10 mouse cellular contexts compared by ENCODE assay signal in genomic region chr8:28298896-28299793, GRCm38 (mm10).
DNase-seq lines count a peak whose midpoint lies in the region; ATAC-seq and TF ChIP-seq lines count a peak whose summit lies in the region.
"Had no signal": no experiment of that assay in that cellular context is flagged by ENCODE, and none has a peak within 500 bp of the region (broad histone marks: within the 10 kb centered on the region; RNA-seq: fewer than 3 reads in every experiment).

No protein-coding gene starts in this region.

- no peak overlapping the region for H3K9ac ChIP-seq in forebrain, embryonic 15.5 days (replicated peaks)
- no peak overlapping the region for H3K9ac ChIP-seq in ES-E14 (ENCODE audit: insufficient read depth, low read depth, low read length, poor library complexity, severe bottlenecking)
- H3K9ac ChIP-seq: liver, embryonic 15.5 days; stomach, embryonic 15.5 days had no signal

- peak; percentile 93 for ATAC-seq in forebrain, embryonic 15.5 days (replicated peaks)
- no peak for ATAC-seq in CD4-positive, CD25-positive, alpha-beta regulatory T cell, adult 4 months
- ATAC-seq in inflammation-experienced regulatory T-cells, adult 6 months, result no peak

- in situ Hi-C loops in ES-E14 (cut with MboI; ENCODE audit: low sequenced_read_pairs in 2 of 2, unreplicated experiment in 2 of 2), result no loop called here

- peaks cover 18% of the 10 kb centered on the region for H3K4me1 ChIP-seq in forebrain, embryonic 15.5 days
- H3K4me1 ChIP-seq in forebrain, embryonic 10.5 days, result no peaks in the 10 kb centered on the region
- H3K4me1 ChIP-seq in ES-E14 (ENCODE audit: control insufficient read depth in 2 of 2, insufficient read depth in 2 of 2, low read length in 2 of 2, poor library complexity in 1 of 2), result no peaks in the 10 kb centered on the region
- H3K4me1 ChIP-seq: liver, embryonic 15.5 days; stomach, embryonic 15.5 days had no signal

- H3K27ac ChIP-seq in forebrain, embryonic 15.5 days (replicated peaks), result peak overlapping the region; percentile 71
- no peak overlapping the region for H3K27ac ChIP-seq in forebrain, embryonic 10.5 days
- H3K27ac ChIP-seq in ES-E14 (ENCODE audit: insufficient read depth, low read depth, low read length, poor library complexity, severe bottlenecking), result no peak overlapping the region
- H3K27ac ChIP-seq: liver, embryonic 15.5 days; stomach, embryonic 15.5 days had no signal

- 36% methylated on average over 5 of the region's 5 CpGs for WGBS in forebrain, embryonic 15.5 days
- 87% methylated on average over 5 of the region's 5 CpGs for WGBS in forebrain, embryonic 10.5 days

- no peak overlapping the region for H3K4me3 ChIP-seq in forebrain, embryonic 15.5 days
- H3K4me3 ChIP-seq in forebrain, embryonic 10.5 days, result no peak overlapping the region
- no peak overlapping the region for H3K4me3 ChIP-seq in ES-E14 (ENCODE audit: insufficient read depth in 1 of 2, low read depth in 1 of 2, low read length in 2 of 2, poor library complexity in 1 of 2, severe bottlenecking in 1 of 2)
- H3K4me3 ChIP-seq: liver, embryonic 15.5 days; stomach, embryonic 15.5 days had no signal

- no peaks in the 10 kb centered on the region for H3K36me3 ChIP-seq in forebrain, embryonic 15.5 days
- no peaks in the 10 kb centered on the region for H3K36me3 ChIP-seq in forebrain, embryonic 10.5 days (replicated peaks)
- H3K36me3 ChIP-seq in ES-E14 (ENCODE audit: control insufficient read depth, insufficient read depth, low read length, poor library complexity, severe bottlenecking), result no peaks in the 10 kb centered on the region
- H3K36me3 ChIP-seq: liver, embryonic 15.5 days; stomach, embryonic 15.5 days had no signal

- intact Hi-C loops in heart, postnatal 14 days (cut with DNase I), result no loop called here

- no peaks in the 10 kb centered on the region for H3K9me3 ChIP-seq in forebrain, embryonic 15.5 days
- H3K9me3 ChIP-seq in forebrain, embryonic 10.5 days, result no peaks in the 10 kb centered on the region
- no peaks in the 10 kb centered on the region for H3K9me3 ChIP-seq in ES-E14 (ENCODE audit: control insufficient read depth, insufficient read depth, low read depth, low read length)
- H3K9me3 ChIP-seq: liver, embryonic 15.5 days; stomach, embryonic 15.5 days had no signal

- no peak for DNase-seq in forebrain, embryonic 10.5 days (ENCODE audit: extremely low spot score, low spot score)
- DNase-seq in ES-E14 (ENCODE audit: low read depth, low spot score), result no peak
- peak; percentile 2 to 18 for DNase-seq in heart, postnatal 14 days
- DNase-seq in layer of hippocampus, postnatal 14 days (ENCODE audit: low spot score in 2 of 2), result peak; percentile 30 to 58
- no peak for DNase-seq in gastrocnemius, postnatal 25 days

- H3K27me3 ChIP-seq in forebrain, embryonic 15.5 days, result no peaks in the 10 kb centered on the region
- H3K27me3 ChIP-seq in forebrain, embryonic 10.5 days (ENCODE audit: poor library complexity, severe bottlenecking), result no peaks in the 10 kb centered on the region
- H3K27me3 ChIP-seq: liver, embryonic 15.5 days; stomach, embryonic 15.5 days had no signal

- H3K4me2 ChIP-seq in forebrain, embryonic 15.5 days (replicated peaks), result no peak overlapping the region
- H3K4me2 ChIP-seq: liver, embryonic 15.5 days; stomach, embryonic 15.5 days had no signal

TF ChIP-seq in ES-E14, 5 proteins besides CTCF, POLR2A, EP300 and RAD21:
- TF ChIP-seq MAFK (IDR thresholded peaks at IDR 0.05; ENCODE audit: insufficient read depth, low read depth, low read length) (peak; percentile 91), ZC3H11A (IDR thresholded peaks at IDR 0.05; ENCODE audit: borderline replicate concordance, low read depth, low read length) (no peak)
TF ChIP-seq in ES-E14: peak in this region for 1.

Comparison
In these comparisons a context has a peak if more than half of its experiments do, and no peak if none do; other contexts are left out.
1. DNase-seq: peak in heart, postnatal 14 days (2 of 2) and layer of hippocampus, postnatal 14 days (2 of 2); none in forebrain, embryonic 10.5 days (single experiment), ES-E14 (single experiment) and gastrocnemius, postnatal 25 days (single experiment).